Mouse (Mus musculus) telencephalon, adult 2 months (tissue): ENCODE data around the gene Zkscan6.

Experiments used
- DNase-seq: peaks from one replicate; pipeline ENCODE4 v3.0.0-alpha.2; 2011; ENCODE audit warnings: low read depth, low spot score

The Zkscan6 gene

DNA sequence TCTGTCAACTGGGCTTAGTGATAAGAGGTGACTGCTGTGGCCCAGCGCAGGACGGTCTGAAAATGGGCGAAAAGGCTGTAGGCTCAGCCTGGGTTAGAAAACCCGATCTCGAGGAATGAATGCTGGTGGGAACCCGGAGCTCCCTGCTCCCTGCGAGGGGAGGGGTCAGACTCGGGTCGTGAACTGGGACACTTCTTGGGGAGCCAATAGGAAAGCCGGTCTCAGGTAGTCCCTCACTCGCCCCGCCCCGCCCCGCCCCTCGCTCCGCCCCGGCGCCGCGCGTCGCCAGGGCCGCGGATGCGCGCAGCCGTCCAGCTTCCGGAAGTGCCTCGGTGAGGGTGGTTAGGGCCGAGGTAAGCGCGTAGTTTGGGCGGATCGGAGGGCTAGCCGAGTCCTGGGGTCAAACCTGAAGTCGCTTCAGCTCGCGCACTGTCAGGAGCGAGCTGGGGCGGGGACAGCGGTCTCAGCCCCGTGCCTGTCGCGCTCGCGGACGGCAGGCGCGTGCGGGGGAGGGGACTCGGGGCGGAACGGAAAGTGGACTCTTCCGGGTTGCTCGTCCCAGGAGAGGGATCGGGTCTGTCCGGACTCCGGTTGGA lies at the start of gene Zkscan6:
Gene Zkscan6 (plus strand): TSS at position 267 of the 596 bp plus-strand sequence.
- DNase-seq, result peak; percentile 74

DNA sequence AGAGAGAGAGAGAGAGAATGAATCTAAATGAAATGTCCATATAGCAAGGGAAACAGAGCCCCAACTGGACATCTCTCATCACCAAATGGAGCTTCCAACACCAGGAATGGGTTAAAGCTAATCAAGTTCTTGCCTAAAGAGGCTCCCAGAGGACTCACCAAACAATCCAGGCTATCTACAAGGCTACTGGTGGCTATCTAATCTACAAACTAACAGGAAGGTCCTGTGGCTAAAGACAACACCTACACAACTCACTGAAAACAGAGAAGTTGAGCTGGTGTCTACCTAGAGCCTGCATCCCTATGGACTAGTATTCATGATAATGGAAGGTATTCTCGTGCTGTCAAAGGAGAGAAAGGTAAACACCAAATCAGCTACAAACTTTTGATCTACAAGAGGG lies 47.6 kb upstream of the Zkscan6 start:
- DNase-seq, result no peak

DNA sequence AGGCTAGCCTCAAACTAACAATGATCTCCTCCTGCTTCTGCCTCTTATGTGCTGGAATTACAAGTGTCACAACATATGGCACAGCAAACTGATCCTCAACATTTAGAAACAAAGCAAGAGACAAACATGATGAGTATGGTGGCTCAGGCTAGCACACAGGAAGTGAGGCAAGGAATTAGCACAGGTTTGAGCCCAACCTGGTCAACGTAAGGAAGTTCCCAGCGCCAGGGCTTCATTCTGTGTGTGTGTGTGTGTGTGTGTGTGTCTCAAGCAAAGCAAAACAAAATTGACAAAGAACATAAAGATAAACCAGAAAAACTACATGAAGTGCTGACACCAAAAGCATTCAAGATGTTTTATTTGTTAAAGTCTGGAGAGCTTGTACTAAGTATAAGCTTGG lies 46.1 kb upstream of the Zkscan6 start:
- no peak for DNase-seq

- no peak for DNase-seq
Observed at GRCm38 (mm10) chr11:65768445-65768844, 38.5 kb upstream of the Zkscan6 start.

GRCm38 (mm10) chr11:65769990-65770389 lies 37.0 kb upstream of the Zkscan6 start:
- no peak for DNase-seq

- no peak for DNase-seq
Observed at GRCm38 (mm10) chr11:65771546-65771945, 35.4 kb upstream of the Zkscan6 start.

DNA sequence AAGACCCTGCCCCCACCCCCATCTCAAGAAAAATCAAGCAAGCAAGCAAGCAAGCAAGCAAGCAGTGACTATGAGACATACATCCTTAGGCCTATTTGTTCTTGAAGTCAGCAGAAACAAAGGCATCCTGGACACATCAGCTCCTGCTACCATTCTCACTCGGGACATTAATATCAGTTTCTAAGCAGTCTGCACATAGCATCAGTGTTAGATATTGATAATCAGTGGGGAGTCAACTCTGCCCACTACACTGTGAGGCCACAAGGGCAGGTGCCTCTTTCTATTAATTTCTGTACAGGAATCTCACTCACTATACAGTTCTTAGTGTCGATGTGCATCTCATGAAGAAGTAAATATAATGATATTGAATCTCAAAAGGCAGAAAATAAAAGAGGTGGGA lies 33.4 kb upstream of the Zkscan6 start:
- DNase-seq, result no peak

- DNase-seq, result no peak
Observed at GRCm38 (mm10) chr11:65773946-65774656, 32.9 kb upstream of the Zkscan6 start.

DNA sequence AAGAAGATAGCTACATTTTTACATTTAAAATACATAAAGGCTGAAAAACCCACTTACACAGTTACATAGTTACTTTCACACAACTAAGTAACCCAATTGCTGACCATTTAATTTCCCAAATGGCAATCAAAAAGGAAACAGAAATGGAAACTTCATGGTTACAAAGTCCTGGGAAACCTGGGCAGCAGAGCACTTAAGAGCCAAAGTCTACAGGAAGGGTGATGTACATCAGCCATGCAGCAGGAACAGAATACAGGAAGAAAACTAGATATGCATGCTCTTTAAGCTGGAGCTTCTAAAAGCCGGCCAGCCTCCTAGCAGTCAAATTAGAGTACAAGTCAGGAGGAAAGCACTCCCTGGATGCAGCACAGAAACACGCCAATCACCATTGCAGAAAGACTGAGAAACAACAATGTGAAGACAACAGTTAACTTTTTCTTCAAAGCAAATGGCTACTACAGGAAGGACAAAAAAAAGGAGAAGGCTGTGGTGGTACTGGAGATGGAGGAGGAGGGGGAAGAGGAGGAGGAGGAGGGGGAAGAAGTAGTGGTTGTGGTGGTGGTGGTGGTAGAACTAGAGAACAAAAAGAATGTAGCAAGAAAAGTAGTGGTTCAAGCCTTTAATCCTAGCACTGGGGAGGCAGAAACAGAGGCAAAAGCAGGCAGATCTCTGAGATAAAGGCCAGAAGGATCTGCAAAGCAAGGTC lies 29.9 kb upstream of the Zkscan6 start:
- no peak for DNase-seq

DNA sequence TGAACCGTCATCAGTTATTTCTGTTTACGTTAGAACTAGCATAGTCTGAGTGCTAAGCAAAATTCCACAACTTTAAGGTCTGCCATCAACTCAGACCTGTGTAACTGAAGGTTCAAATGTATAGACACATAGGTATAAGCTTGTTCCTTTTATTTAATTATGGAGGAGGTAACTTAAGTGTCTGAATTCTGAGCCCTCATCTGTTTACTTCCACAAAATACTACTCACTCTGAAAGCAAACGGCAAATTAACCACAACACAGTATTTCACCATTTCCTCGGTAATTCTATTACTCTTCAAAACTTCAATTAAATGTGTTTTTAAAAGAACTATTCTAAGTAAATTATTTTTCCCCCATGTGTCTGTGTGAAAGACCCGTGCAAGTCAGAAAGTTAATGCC lies 29.2 kb upstream of the Zkscan6 start:
- no peak for DNase-seq

DNA sequence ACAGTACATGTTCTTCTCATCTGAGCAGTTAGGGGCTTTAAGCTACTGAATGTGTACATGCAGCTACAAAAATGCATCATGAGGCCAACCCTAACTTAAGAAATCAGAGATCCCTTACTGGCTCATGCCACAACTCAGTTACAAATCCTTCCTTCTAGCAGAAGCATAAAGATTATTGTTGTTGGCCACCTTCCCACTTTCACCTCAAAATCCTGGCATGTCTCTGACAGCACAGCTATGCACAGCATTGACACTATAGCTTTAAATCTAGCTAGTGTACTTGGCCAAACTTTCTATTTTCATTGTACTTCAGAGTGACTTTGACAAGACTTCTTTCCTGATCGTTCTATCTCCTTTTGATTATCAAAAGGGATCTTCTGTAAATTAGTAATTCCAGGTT lies 27.9 kb upstream of the Zkscan6 start:
- DNase-seq, result no peak

- DNase-seq, result no peak
Observed at GRCm38 (mm10) chr11:65779578-65779977, 27.4 kb upstream of the Zkscan6 start.

DNA sequence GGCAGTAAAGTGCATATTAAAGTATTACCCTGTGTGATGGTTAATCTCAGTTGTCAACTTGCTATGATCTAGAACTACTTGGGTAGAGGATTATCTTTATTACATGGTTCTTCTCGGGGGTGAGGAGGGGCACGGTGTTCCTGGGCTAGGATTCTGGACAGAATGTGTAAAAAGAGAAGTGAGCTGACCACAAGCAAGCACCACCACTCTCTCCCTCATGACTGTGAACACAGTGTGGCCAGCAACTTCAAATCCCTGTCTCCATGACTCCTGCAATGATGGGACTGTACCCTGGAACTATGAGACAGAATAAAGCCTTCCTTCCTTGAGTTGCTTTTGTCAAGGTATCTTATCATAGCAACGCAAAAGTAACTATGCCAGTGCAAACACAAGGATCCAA lies 25.4 kb upstream of the Zkscan6 start:
- no peak for DNase-seq

- DNase-seq, result no peak
Observed at GRCm38 (mm10) chr11:65786160-65786559, 20.8 kb upstream of the Zkscan6 start.

DNA sequence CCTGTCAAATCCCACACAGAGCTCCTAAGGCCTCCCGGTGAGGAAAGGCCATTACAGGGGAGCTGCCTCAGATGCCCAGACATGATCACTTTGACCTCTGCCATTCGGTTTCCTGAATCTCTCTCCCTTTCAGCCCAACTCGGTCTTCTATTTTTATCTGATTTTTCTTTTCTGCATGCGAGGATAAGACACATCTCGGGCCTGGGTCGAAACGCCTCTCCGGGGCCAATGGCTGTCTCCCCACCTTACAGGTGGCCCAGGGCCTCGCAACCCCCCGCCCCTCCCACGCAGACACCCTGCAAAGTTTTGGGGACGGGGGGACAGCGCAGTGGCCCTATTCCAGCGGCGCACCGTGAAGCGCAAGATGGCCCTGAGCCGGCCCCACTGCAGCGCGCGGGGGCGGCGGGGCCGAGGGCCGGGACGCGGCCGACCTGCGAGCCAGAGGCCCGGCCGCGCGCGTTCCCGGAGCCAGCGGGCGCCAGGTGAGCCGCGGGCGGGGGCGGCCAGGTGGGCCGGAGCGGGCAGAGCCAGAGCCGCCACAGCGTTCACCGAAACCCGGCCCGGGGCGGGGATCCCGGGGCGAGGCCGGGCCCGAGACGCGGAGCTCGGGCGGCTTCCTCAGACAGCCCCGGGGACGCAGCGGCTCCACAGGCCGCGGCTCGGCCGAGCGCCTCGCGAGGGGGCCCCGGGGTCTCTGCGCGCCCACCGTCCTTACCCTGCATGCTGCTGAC lies 19.4 kb upstream of the Zkscan6 start:
- DNase-seq, result no peak

DNA sequence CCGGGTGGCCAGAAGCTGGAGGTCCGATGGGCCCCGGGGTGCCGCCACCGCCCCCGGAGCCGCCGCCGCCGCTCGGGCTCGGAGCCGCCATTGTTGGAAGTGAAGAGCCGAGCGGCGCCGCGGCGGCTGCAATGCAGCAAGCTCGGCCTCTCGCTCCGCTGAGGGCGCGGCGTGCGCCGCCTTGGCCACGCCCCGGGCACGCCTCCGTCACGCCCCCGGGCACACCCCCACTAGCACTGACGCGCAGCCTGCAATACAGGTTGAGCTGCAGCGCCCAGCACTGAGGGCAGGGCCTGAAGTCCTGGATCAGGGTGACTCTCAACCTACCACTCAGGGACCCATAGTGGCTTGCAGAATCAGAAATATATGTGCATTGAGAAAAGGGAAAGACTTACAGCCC lies 18.8 kb upstream of the Zkscan6 start, which contains the start of gene Map2k4:
Gene Map2k4 (minus strand): TSS at position 144 of the 400 bp plus-strand sequence.
- peak; percentile 88 for DNase-seq

DNA sequence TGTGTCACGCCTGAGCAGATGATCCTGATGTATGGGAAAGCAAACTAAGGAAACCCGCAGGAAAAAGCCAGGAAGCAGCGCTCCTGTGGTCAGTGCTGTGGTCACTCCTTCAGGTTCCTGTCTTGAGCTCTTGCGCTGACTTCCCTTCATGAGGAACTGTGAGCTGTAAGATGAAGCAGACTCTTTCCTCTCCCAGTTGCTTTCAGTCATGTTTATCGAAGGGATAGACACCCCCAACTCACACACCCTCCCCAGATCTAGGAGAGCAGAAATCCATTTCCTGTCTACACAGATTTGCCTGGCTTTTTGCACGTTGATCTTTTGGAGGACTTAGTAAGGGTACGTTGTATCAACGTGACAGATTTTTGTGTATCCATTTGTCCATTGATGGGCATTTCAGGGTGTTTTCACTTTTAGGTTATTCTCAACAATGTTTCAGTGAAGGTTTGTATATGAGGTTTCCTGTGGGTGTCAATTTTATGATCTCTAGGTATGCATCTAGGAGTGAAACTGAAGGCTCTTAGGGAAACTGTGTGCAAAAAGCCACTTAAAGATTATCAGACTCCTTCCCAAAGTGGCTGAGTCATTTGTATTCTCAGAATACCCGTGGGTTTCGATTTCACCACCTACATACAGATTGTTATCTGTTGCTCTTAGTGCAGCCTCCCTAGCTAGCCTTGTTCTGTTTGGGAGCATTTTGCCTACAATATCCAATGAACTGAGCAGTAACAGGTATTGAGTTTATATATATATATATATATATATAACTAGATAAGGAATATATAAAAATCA lies 12.4 kb upstream of the Zkscan6 start:
- no peak for DNase-seq

DNA sequence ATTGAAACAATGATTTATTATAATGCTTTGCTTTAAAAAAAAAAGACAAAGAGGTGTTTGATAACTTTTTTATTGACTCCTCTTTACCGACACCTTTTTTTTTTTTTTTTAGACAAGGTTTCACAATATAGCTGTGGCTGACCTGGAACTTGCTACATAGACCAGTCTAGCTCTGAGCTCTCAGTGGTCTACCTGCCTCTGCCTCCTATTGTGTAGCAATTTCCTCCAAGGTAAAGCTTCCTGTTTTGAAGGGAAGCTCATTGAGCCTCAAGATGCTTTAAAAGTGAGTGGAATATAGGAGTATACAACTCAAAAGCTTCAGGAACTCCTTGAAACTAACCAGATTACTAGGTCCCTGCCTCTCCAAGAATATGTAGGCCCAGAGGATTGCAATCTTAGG lies 11.1 kb upstream of the Zkscan6 start:
- no peak for DNase-seq

- peak; percentile 88 for DNase-seq
Observed at GRCm38 (mm10) chr11:65801899-65802298, 5.1 kb upstream of the Zkscan6 start.

- peak; percentile 29 for DNase-seq
Observed at GRCm38 (mm10) chr11:65806321-65806904, 562 bp upstream of the Zkscan6 start.

GRCm38 (mm10) chr11:65807601-65808000 lies 626 bp downstream of the Zkscan6 start:
- DNase-seq, result no peak
